Mouse (Mus musculus) olfactory bulb, adult 2 months (tissue): ENCODE measurements around the gene St6gal1.

ENCODE experiments used
- CTCF ChIP-seq: fragments of 200-500 bp; IDR thresholded peaks from 2 replicates; pipeline ENCODE4 v1.5.1; 2012; ENCODE audit warnings: low read depth, mild to moderate bottlenecking, low read length, moderate library complexity; ENCODE audit not compliant: insufficient read depth
- POLR2A ChIP-seq: fragments of 200-500 bp; IDR thresholded peaks from 2 replicates; pipeline ENCODE4 v1.6.1; 2012; ENCODE audit warnings: mild to moderate bottlenecking, low read depth, low read length, moderate library complexity; ENCODE audit not compliant: insufficient read depth

- TF ChIP-seq POLR2A (no peak), CTCF (no peak)
Measured at GRCm38 (mm10) chr16:23274606-23275310, 50.2 kb downstream of the St6gal1 start.
